9 mouse cellular contexts compared by ENCODE assay signal in genomic region chr17:28330232-28330546, GRCm38 (mm10). TPM values are rescaled to one million over a fixed set of nuclear protein-coding genes. Genes with fewer than 3 reads are reported as not detected.
DNase-seq lines count a peak whose midpoint lies in the region; ATAC-seq and TF ChIP-seq lines count a peak whose summit lies in the region.
"Had no signal": no experiment of that assay in that cellular context is flagged by ENCODE, and none has a peak within 500 bp of the region (broad histone marks: within the 10 kb centered on the region; RNA-seq: fewer than 3 reads in every experiment).

No protein-coding gene starts in this region.

- H3K4me2 ChIP-seq in lung, postnatal 0 days (replicated peaks; ENCODE audit: low read depth, low read length), result peak overlapping the region; percentile 88
- H3K4me2 ChIP-seq in forebrain, embryonic 13.5 days, result peak overlapping the region; percentile 98
- H3K4me2 ChIP-seq in liver, embryonic 12.5 days, result peak overlapping the region; percentile 85
- peak overlapping the region; percentile 75 for H3K4me2 ChIP-seq in stomach, embryonic 15.5 days

- H3K4me1 ChIP-seq in lung, postnatal 0 days (ENCODE audit: insufficient read depth, low read depth, low read length), result peaks cover 15% of the 10 kb centered on the region
- peaks cover 39% of the 10 kb centered on the region for H3K4me1 ChIP-seq in forebrain, embryonic 13.5 days
- H3K4me1 ChIP-seq in liver, embryonic 12.5 days, result peaks cover 52% of the 10 kb centered on the region
- peaks cover 42% of the 10 kb centered on the region for H3K4me1 ChIP-seq in stomach, embryonic 15.5 days

- no peak for DNase-seq in lung, postnatal 0 days (ENCODE audit: low spot score)
- no peak for DNase-seq in lung, postnatal 10 days
- no peak for DNase-seq in gastrocnemius, adult 8-10 months (ENCODE audit: low spot score in 2 of 2)
- DNase-seq in adrenal gland, adult 8-10 months, result no peak
- DNase-seq: right cerebral cortex, postnatal 25 days had no signal

- H3K9ac ChIP-seq in lung, postnatal 0 days (replicated peaks; ENCODE audit: low read depth), result no peak overlapping the region
- H3K9ac ChIP-seq in forebrain, embryonic 13.5 days, result peak overlapping the region; percentile 99
- peak overlapping the region; percentile 97 for H3K9ac ChIP-seq in liver, embryonic 12.5 days
- H3K9ac ChIP-seq in stomach, embryonic 15.5 days, result peak overlapping the region; percentile 94; the same call in 1 of the 2 replicates

- peaks cover 10% of the 10 kb centered on the region; the same call in 1 of the 2 replicates for H3K36me3 ChIP-seq in lung, postnatal 0 days (ENCODE audit: insufficient read depth, low read length)
- H3K36me3 ChIP-seq in forebrain, embryonic 13.5 days (ENCODE audit: poor library complexity, severe bottlenecking), result peaks cover 45% of the 10 kb centered on the region
- H3K36me3 ChIP-seq in liver, embryonic 12.5 days, result peaks cover 60% of the 10 kb centered on the region
- peaks cover 23% of the 10 kb centered on the region for H3K36me3 ChIP-seq in stomach, embryonic 15.5 days

- no peak for TF ChIP-seq CTCF in lung, postnatal 0 days (IDR thresholded peaks at IDR 0.05)

- no peak for ATAC-seq in lung, postnatal 0 days
- no peak for ATAC-seq in forebrain, embryonic 13.5 days
- no peak for ATAC-seq in liver, embryonic 12.5 days
- ATAC-seq in stomach, embryonic 15.5 days (ENCODE audit: insufficient read depth, low FRiP score, low read depth), result no peak
- ATAC-seq in granulocyte monocyte progenitor cell, adult 5-6 weeks (replicated peaks; ENCODE audit: poor library complexity, severe bottlenecking), result no peak

- no peak for TF ChIP-seq EP300 in lung, postnatal 0 days (IDR thresholded peaks at IDR 0.05)

- H3K9me3 ChIP-seq in lung, postnatal 0 days (ENCODE audit: low read length), result no peaks in the 10 kb centered on the region
- no peaks in the 10 kb centered on the region for H3K9me3 ChIP-seq in forebrain, embryonic 13.5 days (replicated peaks)
- no peaks in the 10 kb centered on the region for H3K9me3 ChIP-seq in liver, embryonic 12.5 days (replicated peaks)
- H3K9me3 ChIP-seq in stomach, embryonic 15.5 days, result no peaks in the 10 kb centered on the region

- WGBS in lung, postnatal 0 days, result 30% methylated on average over 2 of the region's 2 CpGs
- WGBS in forebrain, embryonic 13.5 days, result 65% methylated on average over 2 of the region's 2 CpGs
- 41% methylated on average over 2 of the region's 2 CpGs for WGBS in liver, embryonic 12.5 days (ENCODE audit: insufficient replicate concordance)
- 31% methylated on average over 2 of the region's 2 CpGs for WGBS in stomach, embryonic 15.5 days

- H3K4me3 ChIP-seq in lung, postnatal 0 days (ENCODE audit: low read depth, low read length), result no peak overlapping the region
- H3K4me3 ChIP-seq in forebrain, embryonic 13.5 days, result peak overlapping the region; percentile 86
- peak overlapping the region; percentile 82 for H3K4me3 ChIP-seq in liver, embryonic 12.5 days
- peak overlapping the region; percentile 82 for H3K4me3 ChIP-seq in stomach, embryonic 15.5 days (replicated peaks)

- H3K27ac ChIP-seq in lung, postnatal 0 days (ENCODE audit: low read length), result no peak overlapping the region
- H3K27ac ChIP-seq in forebrain, embryonic 13.5 days, result no peak overlapping the region
- H3K27ac ChIP-seq in liver, embryonic 12.5 days, result peak overlapping the region; percentile 96
- peak overlapping the region; percentile 96 for H3K27ac ChIP-seq in stomach, embryonic 15.5 days

- H3K27me3 ChIP-seq in lung, postnatal 0 days (replicated peaks; ENCODE audit: insufficient read depth, low read length), result no peaks in the 10 kb centered on the region
- no peaks in the 10 kb centered on the region for H3K27me3 ChIP-seq in forebrain, embryonic 13.5 days
- peaks cover 11% of the 10 kb centered on the region for H3K27me3 ChIP-seq in liver, embryonic 12.5 days (replicated peaks)
- H3K27me3 ChIP-seq in stomach, embryonic 15.5 days (replicated peaks), result no peaks in the 10 kb centered on the region

RNA-seq across cellular contexts. Expression of gene Rpl10a, which starts 1.9 kb away (rescaled TPM):
- 446 and 458 TPM in 2 replicates for polyA plus RNA-seq in lung, postnatal 0 days (2015; fragmentation: Nextera tagmentation; extraction: Ambion mirVana)
- polyA plus RNA-seq in forebrain, embryonic 13.5 days (2015; fragmentation: Nextera tagmentation; extraction: Ambion mirVana), result 444 and 501 TPM in 2 replicates
- polyA plus RNA-seq in liver, embryonic 12.5 days (2016; fragmentation: Nextera tagmentation; extraction: Ambion mirVana), result 472 and 487 TPM in 2 replicates
- 490 and 616 TPM in 2 replicates for polyA plus RNA-seq in stomach, embryonic 15.5 days (2015; fragmentation: Nextera tagmentation; extraction: Ambion mirVana)
- total RNA-seq in granulocyte monocyte progenitor cell, adult 5-6 weeks (2014; fragmentation: Nextera tagmentation), result 2,618 and 3,063 TPM in 2 replicates
- total RNA-seq in granulocyte monocyte progenitor cell, adult 5-6 weeks (2017), result 785 and 838 TPM in 2 replicates
- total RNA-seq in gastrocnemius, adult 8-10 months (2022), result 100 to 1,000 TPM; 377 to 515 (median 422) TPM
- total RNA-seq in adrenal gland, adult 8-10 months (2022), result 100 to 1,000 TPM; 742 to 804 (median 775) TPM

RNA-seq across cellular contexts. Expression of gene Fance, which starts 16.9 kb away (rescaled TPM):
- polyA plus RNA-seq in lung, postnatal 0 days (2015; fragmentation: Nextera tagmentation; extraction: Ambion mirVana), result 21.8 and 24.3 TPM in 2 replicates
- polyA plus RNA-seq in forebrain, embryonic 13.5 days (2015; fragmentation: Nextera tagmentation; extraction: Ambion mirVana), result 22.6 and 24.6 TPM in 2 replicates
- 18.8 and 22.1 TPM in 2 replicates for polyA plus RNA-seq in liver, embryonic 12.5 days (2016; fragmentation: Nextera tagmentation; extraction: Ambion mirVana)
- polyA plus RNA-seq in stomach, embryonic 15.5 days (2015; fragmentation: Nextera tagmentation; extraction: Ambion mirVana), result 26.9 and 29.9 TPM in 2 replicates
- total RNA-seq in granulocyte monocyte progenitor cell, adult 5-6 weeks (2014; fragmentation: Nextera tagmentation), result 41.7 and 47.9 TPM in 2 replicates
- total RNA-seq in granulocyte monocyte progenitor cell, adult 5-6 weeks (2017), result 15.0 and 16.4 TPM in 2 replicates
- 10 to 100 TPM in 1 of 4 experiments, 1 to 10 TPM in 3; 9.0 to 14.3 (median 9.3) TPM for total RNA-seq in gastrocnemius, adult 8-10 months (2022)
- 10 to 100 TPM; 24.9 to 45.2 (median 36.2) TPM for total RNA-seq in adrenal gland, adult 8-10 months (2022)

RNA-seq across cellular contexts. Expression of gene Tead3, which starts 20.4 kb away (rescaled TPM):
- polyA plus RNA-seq in lung, postnatal 0 days (2015; fragmentation: Nextera tagmentation; extraction: Ambion mirVana), result 9.7 and 11.4 TPM in 2 replicates
- polyA plus RNA-seq in forebrain, embryonic 13.5 days (2015; fragmentation: Nextera tagmentation; extraction: Ambion mirVana), result 2.4 and 2.8 TPM in 2 replicates
- polyA plus RNA-seq in liver, embryonic 12.5 days (2016; fragmentation: Nextera tagmentation; extraction: Ambion mirVana), result 1.9 and 2.0 TPM in 2 replicates
- polyA plus RNA-seq in stomach, embryonic 15.5 days (2015; fragmentation: Nextera tagmentation; extraction: Ambion mirVana), result 11.5 and 12.0 TPM in 2 replicates
- 3.3 TPM in 1 of 2 replicates, not detected in the other for total RNA-seq in granulocyte monocyte progenitor cell, adult 5-6 weeks (2014; fragmentation: Nextera tagmentation)
- 0.04 TPM in 1 of 2 replicates, not detected in the other for total RNA-seq in granulocyte monocyte progenitor cell, adult 5-6 weeks (2017)
- 1 to 10 TPM; 3.2 to 5.7 (median 4.5) TPM for total RNA-seq in gastrocnemius, adult 8-10 months (2022)
- 10 to 100 TPM in 3 of 4 experiments, 1 to 10 TPM in 1; 8.5 to 21.1 (median 13.3) TPM for total RNA-seq in adrenal gland, adult 8-10 months (2022)

RNA-seq across cellular contexts. Expression of gene Tulp1, which starts 34.8 kb away (rescaled TPM):
- 18.1 and 22.7 TPM in 2 replicates for polyA plus RNA-seq in lung, postnatal 0 days (2015; fragmentation: Nextera tagmentation; extraction: Ambion mirVana)
- polyA plus RNA-seq in forebrain, embryonic 13.5 days (2015; fragmentation: Nextera tagmentation; extraction: Ambion mirVana), result 1.4 and 1.7 TPM in 2 replicates
- 1.4 and 1.6 TPM in 2 replicates for polyA plus RNA-seq in liver, embryonic 12.5 days (2016; fragmentation: Nextera tagmentation; extraction: Ambion mirVana)
- 4.2 and 5.0 TPM in 2 replicates for polyA plus RNA-seq in stomach, embryonic 15.5 days (2015; fragmentation: Nextera tagmentation; extraction: Ambion mirVana)
- not detected in 2 replicates for total RNA-seq in granulocyte monocyte progenitor cell, adult 5-6 weeks (2014; fragmentation: Nextera tagmentation)
- 0.69 TPM in 1 of 2 replicates, not detected in the other for total RNA-seq in granulocyte monocyte progenitor cell, adult 5-6 weeks (2017)
- total RNA-seq in gastrocnemius, adult 8-10 months (2022), result not detected
- under 1 TPM in 2 of 4 experiments, not detected in 2; 0.16 to 0.49 TPM for total RNA-seq in adrenal gland, adult 8-10 months (2022)

Comparison
In these comparisons a context has a peak if more than half of its experiments do, and no peak if none do; other contexts are left out.
1. H3K27ac ChIP-seq: peak in liver, embryonic 12.5 days (single experiment) and stomach, embryonic 15.5 days (single experiment); none in lung, postnatal 0 days (single experiment) and forebrain, embryonic 13.5 days (single experiment).
2. Peak in every context shown above with its lines, with median percentiles within 50 percentile points of each other: H3K4me2 ChIP-seq.